Mouse (Mus musculus): ENCODE results near the gene Prepl.

DNA sequence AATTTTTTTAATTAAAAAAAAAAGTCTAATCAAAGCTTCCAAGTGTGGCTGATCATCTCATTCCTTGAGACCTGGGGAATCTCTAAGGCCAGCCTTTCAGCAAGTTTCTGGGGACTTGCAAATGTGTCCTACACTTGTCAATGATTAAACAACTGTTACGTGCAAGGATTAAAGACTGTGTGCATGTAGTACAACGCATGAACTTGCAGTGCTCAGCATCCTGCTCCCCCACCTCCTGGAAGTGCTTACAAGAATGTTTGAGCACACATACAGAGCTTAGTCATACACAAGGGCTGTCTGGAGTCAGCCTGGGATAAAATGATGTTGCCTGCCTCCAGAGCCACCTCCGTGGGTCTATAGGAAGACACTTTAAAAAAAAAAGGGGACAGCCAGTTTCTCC, 62.8 kb downstream of the Prepl start:
- no peak for TF ChIP-seq POLR2A (IDR thresholded peaks at IDR 0.05; ENCODE audit: low read depth, low read length)
- no peak for TF ChIP-seq CTCF (conservative IDR thresholded peaks at IDR 0.05; ENCODE audit: insufficient read depth, insufficient read length, low read depth, low read length)

Data from kidney, adult 2 months (tissue).